Mouse (Mus musculus): ENCODE measurements around the gene Blmh. TPM values are rescaled to one million over a fixed set of nuclear protein-coding genes. Genes with fewer than 3 reads are reported as not detected.

Blmh gene
- polyA plus RNA-seq, 1 experiment from 2014 or later, result 89.0 TPM

DNA sequence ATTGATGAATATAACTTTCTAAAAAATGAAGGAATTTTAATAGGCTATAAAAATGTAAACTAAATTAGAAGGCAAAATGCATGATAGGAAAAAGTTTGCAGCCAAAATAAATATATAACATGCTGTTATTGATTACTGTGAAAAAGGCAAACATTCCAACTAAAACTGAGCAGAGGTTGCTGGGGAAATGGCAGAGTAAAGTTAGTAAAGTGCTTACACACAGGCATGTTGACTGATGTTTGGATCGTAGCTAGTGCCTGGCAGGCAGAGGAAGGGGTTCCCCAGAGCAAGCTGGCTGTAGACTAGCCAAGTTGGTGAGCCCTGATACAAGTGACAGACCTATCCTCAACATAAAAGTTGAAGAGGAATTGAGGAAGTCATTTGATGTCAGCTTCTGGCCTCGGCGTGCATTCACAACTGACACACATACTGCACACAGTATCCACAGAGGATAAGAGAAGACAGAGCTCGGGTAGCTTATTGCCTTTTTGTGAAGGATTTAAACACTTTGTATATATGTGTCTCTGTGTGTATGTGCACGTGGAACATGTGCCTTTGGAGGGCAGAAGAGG lies 57.0 kb downstream of the Blmh start:
- ATAC-seq (replicated peaks; ENCODE audit: insufficient number of reproducible peaks, low FRiP score, low TSS enrichment), result no peak
- H3K27ac ChIP-seq (ENCODE audit: low read depth, low read length), result no peak overlapping the region
- no peaks in the 10 kb centered on the region for H3K27me3 ChIP-seq (ENCODE audit: control insufficient read depth, insufficient read depth, low read length)
- peaks cover 21% of the 10 kb centered on the region for H3K36me3 ChIP-seq (ENCODE audit: control insufficient read depth, insufficient read depth, low read length)
- H3K9me3 ChIP-seq (replicated peaks; ENCODE audit: control insufficient read depth, low read length), result no peaks in the 10 kb centered on the region
- no peak overlapping the region for H3K4me3 ChIP-seq (ENCODE audit: low read depth, low read length)
- H3K9ac ChIP-seq (ENCODE audit: low read depth, low read length), result no peak overlapping the region
- 77% methylated on average over 5 of the region's 5 CpGs for WGBS (ENCODE audit: insufficient replicate concordance)
- no peak overlapping the region for H3K4me2 ChIP-seq
- H3K4me1 ChIP-seq (ENCODE audit: control insufficient read depth, insufficient read depth, low read length), result 0 out of 2 replicates have a peak, but pooled peaks cover 2% of the 10 kb centered on the region

DNA sequence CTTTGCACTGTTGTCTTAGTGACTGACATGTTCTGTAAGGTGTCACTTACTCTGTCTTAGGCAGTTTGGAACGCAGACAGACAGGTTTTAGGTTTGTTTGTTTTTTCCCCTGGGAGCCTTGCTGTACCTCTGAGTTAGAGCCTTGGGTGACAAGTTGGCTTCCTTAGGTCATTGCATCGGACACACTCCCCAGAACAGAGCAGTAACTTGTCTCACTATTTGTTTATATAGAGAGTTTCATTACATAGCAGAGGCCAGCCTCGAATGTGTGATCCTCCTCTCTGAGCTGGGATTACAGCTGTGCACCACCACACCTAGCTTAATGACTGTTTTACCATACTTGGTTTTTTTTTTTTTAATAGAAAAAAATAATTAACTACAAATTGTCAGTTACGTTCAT lies 57.8 kb downstream of the Blmh start:
- WGBS (ENCODE audit: insufficient replicate concordance), result 79% methylated on average over 4 of the region's 4 CpGs

DNA sequence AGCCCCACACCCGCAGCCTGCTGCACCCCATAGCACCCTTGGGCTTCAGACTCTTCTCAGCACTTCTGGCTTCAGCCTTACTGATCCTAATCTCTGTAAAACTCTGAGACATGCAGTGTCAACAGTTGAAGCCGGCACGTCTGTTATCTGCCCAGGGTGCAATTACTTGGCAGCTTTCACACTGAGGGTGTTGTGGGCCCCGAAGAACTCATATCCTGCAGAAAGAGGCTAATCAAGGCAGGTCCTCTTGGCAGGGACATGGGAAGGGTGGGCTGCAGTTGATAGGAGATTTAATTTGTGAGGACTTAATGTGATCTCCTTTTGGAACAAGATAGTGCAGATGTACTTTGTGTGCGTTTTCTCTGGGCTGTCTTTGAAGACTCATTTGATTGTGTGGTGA lies 59.0 kb downstream of the Blmh start:
- Histone ChIP-seq H3K27ac (ENCODE audit: low read depth, low read length) (no peak overlapping the region), H3K4me2 (no peak overlapping the region), H3K27me3 (ENCODE audit: control insufficient read depth, insufficient read depth, low read length) (no peaks in the 10 kb centered on the region), H3K4me1 (ENCODE audit: control insufficient read depth, insufficient read depth, low read length) (0 out of 2 replicates have a peak, but pooled peaks cover 2% of the 10 kb centered on the region), H3K4me3 (ENCODE audit: low read depth, low read length) (no peak overlapping the region), H3K9ac (ENCODE audit: low read depth, low read length) (no peak overlapping the region), H3K9me3 (replicated peaks; ENCODE audit: control insufficient read depth, low read length) (no peaks in the 10 kb centered on the region), H3K36me3 (ENCODE audit: control insufficient read depth, insufficient read depth, low read length) (peaks cover 22% of the 10 kb centered on the region)
- WGBS (ENCODE audit: insufficient replicate concordance), result 61% methylated on average over 5 of the region's 5 CpGs
- no peak for ATAC-seq (replicated peaks; ENCODE audit: insufficient number of reproducible peaks, low FRiP score, low TSS enrichment)

More for the DNA sequence above, 57.8 kb downstream of the Blmh start:
- no peak overlapping the region for H3K4me3 ChIP-seq (ENCODE audit: low read depth, low read length)
- no peak overlapping the region for H3K4me2 ChIP-seq
- H3K27me3 ChIP-seq (ENCODE audit: control insufficient read depth, insufficient read depth, low read length), result no peaks in the 10 kb centered on the region
- ATAC-seq (replicated peaks; ENCODE audit: insufficient number of reproducible peaks, low FRiP score, low TSS enrichment), result no peak
- H3K27ac ChIP-seq (ENCODE audit: low read depth, low read length), result no peak overlapping the region
- H3K9ac ChIP-seq (ENCODE audit: low read depth, low read length), result no peak overlapping the region
- peaks cover 24% of the 10 kb centered on the region for H3K36me3 ChIP-seq (ENCODE audit: control insufficient read depth, insufficient read depth, low read length)
- 0 out of 2 replicates have a peak, but pooled peaks cover 2% of the 10 kb centered on the region for H3K4me1 ChIP-seq (ENCODE audit: control insufficient read depth, insufficient read depth, low read length)
- H3K9me3 ChIP-seq (replicated peaks; ENCODE audit: control insufficient read depth, low read length), result no peaks in the 10 kb centered on the region

DNA sequence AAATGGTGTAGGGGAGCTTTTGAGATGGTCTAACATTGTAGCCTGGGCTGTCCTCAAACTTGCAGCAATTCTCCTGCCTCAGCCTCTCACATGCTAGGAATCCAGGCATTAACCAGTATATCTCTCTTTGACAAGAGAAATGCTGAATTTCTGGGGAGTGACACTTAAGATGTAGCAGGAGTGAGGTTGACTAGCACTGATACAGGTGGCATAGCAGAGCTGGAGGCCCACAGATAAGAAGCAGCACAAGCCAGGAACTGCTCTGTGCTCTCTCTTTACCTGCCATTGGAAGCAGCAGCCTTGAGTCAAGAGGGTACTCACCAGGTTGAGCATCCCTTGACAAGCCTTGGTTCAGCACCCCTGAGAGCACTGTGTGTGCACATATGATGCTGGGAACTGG lies 59.6 kb downstream of the Blmh start:
- Histone ChIP-seq H3K4me1 (ENCODE audit: control insufficient read depth, insufficient read depth, low read length) (0 out of 2 replicates have a peak, but pooled peaks cover 2% of the 10 kb centered on the region), H3K36me3 (ENCODE audit: control insufficient read depth, insufficient read depth, low read length) (peaks cover 17% of the 10 kb centered on the region), H3K27me3 (ENCODE audit: control insufficient read depth, insufficient read depth, low read length) (no peaks in the 10 kb centered on the region), H3K9me3 (replicated peaks; ENCODE audit: control insufficient read depth, low read length) (no peaks in the 10 kb centered on the region), H3K27ac (ENCODE audit: low read depth, low read length) (no peak overlapping the region), H3K9ac (ENCODE audit: low read depth, low read length) (no peak overlapping the region), H3K4me3 (ENCODE audit: low read depth, low read length) (no peak overlapping the region), H3K4me2 (no peak overlapping the region)
- no peak for ATAC-seq (replicated peaks; ENCODE audit: insufficient number of reproducible peaks, low FRiP score, low TSS enrichment)

DNA sequence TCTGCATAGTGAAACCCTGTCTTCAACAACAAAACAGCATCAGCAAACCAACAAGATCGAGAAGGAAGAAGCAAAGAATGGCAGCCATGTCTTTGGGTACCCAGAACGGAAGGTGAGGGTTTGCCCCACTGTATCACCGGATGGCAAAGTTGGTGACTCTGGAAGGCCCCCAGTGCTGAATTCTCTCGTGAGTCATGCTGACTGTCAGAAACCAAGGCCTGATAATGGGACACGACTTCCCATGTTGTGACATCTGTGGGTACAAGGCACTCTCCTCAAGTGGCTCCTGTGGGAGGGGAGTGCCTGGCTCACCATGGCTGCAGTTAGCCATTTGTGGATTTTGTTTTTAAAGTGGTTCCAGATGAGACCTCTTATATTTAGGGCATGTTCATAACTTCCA lies 66.2 kb downstream of the Blmh start:
- peaks cover 12% of the 10 kb centered on the region for H3K36me3 ChIP-seq (ENCODE audit: control insufficient read depth, insufficient read depth, low read length)
- no peak overlapping the region for H3K4me3 ChIP-seq (ENCODE audit: low read depth, low read length)
- no peak overlapping the region for H3K4me2 ChIP-seq
- H3K27me3 ChIP-seq (ENCODE audit: control insufficient read depth, insufficient read depth, low read length), result peaks cover 4% of the 10 kb centered on the region; the same call in 1 of the 2 replicates
- H3K4me1 ChIP-seq (ENCODE audit: control insufficient read depth, insufficient read depth, low read length), result no peaks in the 10 kb centered on the region
- no peak overlapping the region for H3K9ac ChIP-seq (ENCODE audit: low read depth, low read length)
- no peak overlapping the region for H3K27ac ChIP-seq (ENCODE audit: low read depth, low read length)
- ATAC-seq (replicated peaks; ENCODE audit: insufficient number of reproducible peaks, low FRiP score, low TSS enrichment), result no peak
- no peaks in the 10 kb centered on the region for H3K9me3 ChIP-seq (replicated peaks; ENCODE audit: control insufficient read depth, low read length)
- 55% methylated on average over 5 of the region's 5 CpGs for WGBS (ENCODE audit: insufficient replicate concordance)

DNA sequence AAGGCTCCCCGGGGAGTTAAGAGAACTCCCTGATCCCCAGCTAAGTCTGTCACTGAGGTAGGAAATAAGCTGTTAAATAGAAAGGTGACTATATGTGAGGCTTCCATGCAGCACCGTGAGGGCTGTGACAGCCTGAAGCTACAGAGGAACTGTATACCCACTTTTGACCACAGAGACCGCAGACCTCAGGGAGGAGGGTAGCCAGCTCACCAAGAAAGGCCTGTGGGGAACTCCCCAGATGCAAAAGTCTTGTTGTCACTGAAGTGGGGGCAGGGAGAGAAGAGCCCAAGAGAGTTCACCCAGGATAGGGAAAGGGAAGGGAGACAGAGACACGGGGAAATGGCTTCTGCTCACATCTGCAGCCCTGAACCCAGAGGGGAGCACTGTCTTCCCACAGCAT lies 68.3 kb downstream of the Blmh start:
- Histone ChIP-seq H3K4me1 (ENCODE audit: control insufficient read depth, insufficient read depth, low read length) (0 out of 2 replicates have a peak, but pooled peaks cover 3% of the 10 kb centered on the region), H3K4me2 (no peak overlapping the region), H3K9me3 (replicated peaks; ENCODE audit: control insufficient read depth, low read length) (no peaks in the 10 kb centered on the region), H3K9ac (ENCODE audit: low read depth, low read length) (no peak overlapping the region), H3K4me3 (ENCODE audit: low read depth, low read length) (no peak overlapping the region), H3K27me3 (ENCODE audit: control insufficient read depth, insufficient read depth, low read length) (peaks cover 14% of the 10 kb centered on the region), H3K36me3 (ENCODE audit: control insufficient read depth, insufficient read depth, low read length) (peaks cover 2% of the 10 kb centered on the region; the same call in 1 of the 2 replicates), H3K27ac (ENCODE audit: low read depth, low read length) (no peak overlapping the region)
- 30% methylated on average over 4 of the region's 4 CpGs for WGBS (ENCODE audit: insufficient replicate concordance)
- ATAC-seq (replicated peaks; ENCODE audit: insufficient number of reproducible peaks, low FRiP score, low TSS enrichment), result no peak

DNA sequence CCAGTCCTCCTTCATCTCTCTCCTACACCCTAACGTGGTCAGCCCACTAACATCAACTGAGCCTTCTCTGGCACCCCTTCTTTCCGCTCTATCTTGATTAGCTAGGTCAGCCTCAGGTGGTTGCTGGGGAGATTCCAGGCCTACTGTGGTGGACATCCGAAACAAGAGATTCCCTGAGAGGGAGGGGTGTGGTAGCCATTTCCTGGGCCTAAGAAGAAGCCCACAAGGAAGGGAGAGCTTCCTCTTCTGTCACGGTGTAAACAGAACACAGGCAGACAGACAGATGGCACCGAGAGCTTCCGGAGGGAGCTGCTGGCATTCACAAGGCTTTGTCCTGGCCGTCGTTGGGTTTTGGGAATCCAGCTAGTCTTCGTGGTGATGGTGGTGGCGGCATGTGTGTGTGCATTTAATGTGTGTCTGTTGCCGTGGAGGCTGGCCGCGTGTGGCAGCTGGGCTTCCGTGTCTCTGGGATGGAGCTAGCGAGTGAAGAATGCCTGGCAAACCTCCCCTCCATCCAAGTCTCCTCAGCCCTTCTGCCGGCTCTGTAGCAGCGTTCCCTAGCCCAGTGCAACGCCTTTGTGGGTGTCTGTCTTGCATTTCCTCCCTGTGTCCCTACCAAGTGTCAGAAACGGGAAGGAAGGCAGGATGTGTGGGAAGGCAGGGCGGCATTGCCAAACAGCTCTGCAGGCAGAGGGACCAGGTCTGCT lies 71.5 kb downstream of the Blmh start:
- Histone ChIP-seq H3K27me3 (ENCODE audit: control insufficient read depth, insufficient read depth, low read length) (peaks cover 41% of the 10 kb centered on the region), H3K27ac (ENCODE audit: low read depth, low read length) (no peak overlapping the region), H3K4me1 (ENCODE audit: control insufficient read depth, insufficient read depth, low read length) (0 out of 2 replicates have a peak, but pooled peaks cover 9% of the 10 kb centered on the region), H3K4me3 (ENCODE audit: low read depth, low read length) (no peak overlapping the region), H3K9ac (ENCODE audit: low read depth, low read length) (no peak overlapping the region), H3K9me3 (replicated peaks; ENCODE audit: control insufficient read depth, low read length) (no peaks in the 10 kb centered on the region), H3K4me2 (no peak overlapping the region), H3K36me3 (ENCODE audit: control insufficient read depth, insufficient read depth, low read length) (no peaks in the 10 kb centered on the region)
- 43% methylated on average over 20 of the region's 20 CpGs for WGBS (ENCODE audit: insufficient replicate concordance)
- no peak for ATAC-seq (replicated peaks; ENCODE audit: insufficient number of reproducible peaks, low FRiP score, low TSS enrichment)

DNA sequence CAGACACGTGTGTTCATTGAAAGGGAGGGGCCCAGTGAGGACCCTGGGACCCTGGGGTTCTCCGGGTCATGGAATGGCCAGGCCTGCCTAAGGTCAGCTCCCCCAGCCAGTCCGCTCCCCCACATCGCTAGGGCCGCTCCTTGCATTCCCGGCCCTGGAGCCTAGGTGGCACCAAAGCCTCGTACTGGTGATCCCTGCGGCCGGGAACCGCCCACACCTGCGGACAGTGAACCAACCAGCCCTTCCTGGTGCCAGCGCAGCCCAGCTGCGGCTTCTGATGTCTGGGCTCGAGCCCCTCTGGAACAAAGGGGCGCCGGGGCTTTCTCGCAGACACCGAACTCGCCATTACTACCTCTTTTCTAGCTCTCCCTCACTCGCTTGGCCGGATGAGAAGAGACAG lies 72.7 kb downstream of the Blmh start:
- peak overlapping the region; percentile 47 for H3K4me3 ChIP-seq (ENCODE audit: low read depth, low read length)
- 0 out of 2 replicates have a peak, but pooled peaks cover 9% of the 10 kb centered on the region for H3K4me1 ChIP-seq (ENCODE audit: control insufficient read depth, insufficient read depth, low read length)
- H3K9ac ChIP-seq (ENCODE audit: low read depth, low read length), result no peak overlapping the region
- H3K36me3 ChIP-seq (ENCODE audit: control insufficient read depth, insufficient read depth, low read length), result no peaks in the 10 kb centered on the region
- peak overlapping the region; percentile 87 for H3K4me2 ChIP-seq
- no peak overlapping the region for H3K27ac ChIP-seq (ENCODE audit: low read depth, low read length)
- under 1% methylated on average over 21 of the region's 21 CpGs for WGBS (ENCODE audit: insufficient replicate concordance)
- peaks cover 49% of the 10 kb centered on the region for H3K27me3 ChIP-seq (ENCODE audit: control insufficient read depth, insufficient read depth, low read length)
- no peaks in the 10 kb centered on the region for H3K9me3 ChIP-seq (replicated peaks; ENCODE audit: control insufficient read depth, low read length)
- ATAC-seq (replicated peaks; ENCODE audit: insufficient number of reproducible peaks, low FRiP score, low TSS enrichment), result peak; percentile 39; the same call in 1 of the 2 replicates

All from heart, embryonic 11.5 days (tissue).